Mouse (Mus musculus) heart, embryonic 14.5 days (tissue): Measurements from ENCODE around the gene Mxi1. TPM values are rescaled to one million over a fixed set of nuclear protein-coding genes. Genes with fewer than 3 reads are reported as not detected.

Experiments used
- ATAC-seq: fragments of 200-750 bp; cut with Nextera tagmentation; 2 replicates; pipeline ENCODE4 v1.8.0; 2017; ENCODE audit warnings: low read depth, moderate TSS enrichment; ENCODE audit not compliant: insufficient number of reproducible peaks, insufficient read depth, low FRiP score
- H3K27ac ChIP-seq, 2 experiments: fragments of 200-500 bp in 1 of 2; fragments of 300-500 bp in 1 of 2; sonication (generic) in 1 of 2; replicated peaks in 1 of 2; 2 replicates each; pipeline ENCODE4 v1.5.1; 2012 to 2014; ENCODE audit warnings: low read depth in 2 of 2, low read length in 2 of 2, control low read depth in 1 of 2, mild to moderate bottlenecking in 1 of 2, mixed read lengths in 1 of 2; ENCODE audit not compliant: control insufficient read depth in 1 of 2, insufficient read depth in 1 of 2
- H3K27me3 ChIP-seq: fragments of 300-500 bp; sonication (generic); 2 replicates; pipeline ENCODE4 v1.6.1; 2014; ENCODE audit warnings: mild to moderate bottlenecking, low read length, control low read depth; ENCODE audit not compliant: control insufficient read depth, insufficient read depth
- H3K36me3 ChIP-seq: fragments of 300-500 bp; sonication (generic); 2 replicates; pipeline ENCODE4 v1.6.1; 2014; ENCODE audit warnings: mild to moderate bottlenecking, control low read depth, low read length, mixed read lengths; ENCODE audit not compliant: control insufficient read depth, insufficient read depth
- H3K4me1 ChIP-seq, 2 experiments: fragments of 200-500 bp in 1 of 2; fragments of 300-500 bp in 1 of 2; sonication (generic) in 1 of 2; 2 replicates each; pipeline ENCODE4 v1.6.1; 2012 to 2014; ENCODE audit warnings: low read length in 2 of 2, control low read depth in 1 of 2, mixed read lengths in 1 of 2; ENCODE audit not compliant: control insufficient read depth in 2 of 2, insufficient read depth in 2 of 2
- H3K4me2 ChIP-seq: fragments of 300-500 bp; sonication (generic); 2 replicates; pipeline ENCODE4 v1.6.1; 2014; ENCODE audit warnings: mild to moderate bottlenecking, low read length
- H3K4me3 ChIP-seq, 2 experiments: fragments of 200-500 bp in 1 of 2; fragments of 300-500 bp in 1 of 2; sonication (generic) in 1 of 2; 2 replicates each; pipeline ENCODE4 v1.5.1; 2012 to 2014; ENCODE audit warnings: low read length in 2 of 2, mild to moderate bottlenecking in 2 of 2, control low read depth in 1 of 2, low read depth in 1 of 2, moderate library complexity in 1 of 2; ENCODE audit not compliant: control insufficient read depth in 1 of 2, insufficient read depth in 1 of 2
- H3K9ac ChIP-seq: fragments of 300-500 bp; sonication (generic); 2 replicates; pipeline ENCODE4 v1.6.1; 2014; ENCODE audit warnings: mild to moderate bottlenecking, low read length
- H3K9me3 ChIP-seq: fragments of 300-500 bp; sonication (generic); 2 replicates; pipeline ENCODE4 v1.6.1; 2016; ENCODE audit warnings: low read length, control low read depth; ENCODE audit not compliant: control insufficient read depth
- WGBS: fragments of 180-500 bp; shearing (Covaris S2); extraction: QIAGEN DNeasy Blood & Tissue Kit; methylation state at CpG from one replicate; pipeline ENCODE4 v1.1.7; 2014; 5-methylcytosine and 5-hydroxymethylcytosine counted together
- polyA plus RNA-seq: library from polyadenylated mRNA; unstranded; fragments of >200 nt; fragmentation: Nextera tagmentation; extraction: Ambion mirVana; gene quantifications from 2 replicates; pipeline ENCODE4 v1.2.1, GENCODE M21; 2014

Mxi1 gene
- polyA plus RNA-seq, 1 experiment from 2014 or later: 49.7 TPM

GRCm38 (mm10) chr19:53419834-53420233 lies 109.5 kb downstream of the Mxi1 start:
- Histone ChIP-seq H3K9me3 (no peaks in the 10 kb centered on the region), H3K4me3 (no peak overlapping the region), H3K4me1 (peaks cover 10% of the 10 kb centered on the region in 2 experiments), H3K36me3 (no peaks in the 10 kb centered on the region), H3K4me2 (no peak overlapping the region), H3K27me3 (no peaks in the 10 kb centered on the region), H3K9ac (no peak overlapping the region), H3K27ac (no peak overlapping the region)
- ATAC-seq: no peak
- WGBS: 45% methylated on average over 5 of the region's 5 CpGs

GRCm38 (mm10) chr19:53420924-53421582 lies 110.7 kb downstream of the Mxi1 start:
- Histone ChIP-seq H3K9ac (peak overlapping the region; percentile 69), H3K4me1 (peaks cover 10 to 11% of the 10 kb centered on the region in 2 experiments), H3K36me3 (no peaks in the 10 kb centered on the region), H3K27ac (peak overlapping the region; percentile 72 to 84), H3K4me3 (peak overlapping the region; percentile 46 to 48), H3K27me3 (no peaks in the 10 kb centered on the region), H3K4me2 (peak overlapping the region; percentile 83), H3K9me3 (no peaks in the 10 kb centered on the region)
- ATAC-seq: peak; percentile 74
- under 1% methylated on average over 19 of the region's 19 CpGs for WGBS

GRCm38 (mm10) chr19:53421583-53422188 lies 111.4 kb downstream of the Mxi1 start:
- no peaks in the 10 kb centered on the region for H3K36me3 ChIP-seq
- H3K4me2 ChIP-seq: peak overlapping the region; percentile 83
- WGBS: 2% methylated on average over 6 of the region's 6 CpGs
- H3K4me1 ChIP-seq: peaks cover 10 to 11% of the 10 kb centered on the region in 2 experiments
- ATAC-seq: no peak
- no peaks in the 10 kb centered on the region for H3K27me3 ChIP-seq
- H3K4me3 ChIP-seq: peak overlapping the region; percentile 46 to 48
- H3K27ac ChIP-seq: peak overlapping the region; percentile 57 to 84; a peak in 2 of 4 replicates
- H3K9me3 ChIP-seq: no peaks in the 10 kb centered on the region
- peak overlapping the region; percentile 69 for H3K9ac ChIP-seq

DNA sequence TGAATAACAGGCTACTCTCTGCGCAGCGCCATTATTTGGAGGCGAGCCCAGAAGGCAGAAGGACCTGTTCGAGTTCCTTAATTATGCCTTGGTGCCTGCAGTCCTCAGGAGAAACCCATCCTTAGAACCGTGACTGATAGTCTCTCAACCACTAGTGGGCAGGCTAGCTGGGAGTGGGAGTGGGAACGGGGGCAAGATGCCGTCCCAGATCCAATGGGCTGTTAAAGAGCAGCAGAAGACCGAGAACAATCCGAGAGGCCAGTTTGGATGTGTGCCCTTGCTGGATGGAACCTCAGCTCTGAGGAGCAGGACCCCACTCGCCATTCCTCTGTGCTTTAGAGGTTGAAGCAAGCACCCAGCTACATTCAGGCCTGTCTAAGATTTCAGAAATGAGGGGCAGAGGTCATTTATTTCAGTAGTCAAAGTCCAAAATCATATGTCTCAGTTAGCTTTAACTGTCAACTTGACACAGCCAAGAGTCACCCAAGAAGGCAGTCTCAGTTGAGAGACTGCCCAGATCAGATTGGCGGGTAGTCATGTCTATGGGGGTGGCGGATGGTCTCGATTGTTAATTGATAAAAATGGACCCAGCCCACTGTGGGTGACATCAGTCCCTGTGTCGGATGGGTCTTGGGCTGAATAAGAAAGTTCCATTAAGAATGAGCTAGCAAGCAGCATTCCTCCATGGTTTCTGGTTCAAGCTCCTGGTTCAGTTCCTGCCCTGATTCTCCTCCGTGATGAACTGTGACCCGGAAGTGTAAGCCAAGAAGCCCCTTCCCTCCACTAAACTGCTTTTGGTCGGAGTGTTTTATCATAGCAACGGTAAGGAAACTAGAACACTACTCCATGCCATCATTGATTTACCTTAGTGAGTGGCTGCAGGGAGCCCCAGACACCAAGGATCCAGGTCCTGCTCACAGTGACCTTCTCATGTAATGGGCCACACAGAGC lies 112.3 kb downstream of the Mxi1 start:
- Histone ChIP-seq H3K4me3 (no peak overlapping the region), H3K27ac (no peak overlapping the region), H3K4me1 (peaks cover 17 to 19% of the 10 kb centered on the region in 2 experiments), H3K9me3 (no peaks in the 10 kb centered on the region), H3K27me3 (no peaks in the 10 kb centered on the region), H3K4me2 (peak overlapping the region; percentile 41; the same call in 1 of the 2 replicates), H3K9ac (no peak overlapping the region), H3K36me3 (no peaks in the 10 kb centered on the region)
- ATAC-seq: no peak
- 68% methylated on average over 18 of the region's 18 CpGs for WGBS

- Histone ChIP-seq H3K27me3 (no peaks in the 10 kb centered on the region), H3K4me3 (no peak overlapping the region), H3K9ac (no peak overlapping the region), H3K36me3 (no peaks in the 10 kb centered on the region), H3K4me2 (peak overlapping the region; percentile 41), H3K4me1 (peaks cover 23 to 25% of the 10 kb centered on the region in 2 experiments), H3K27ac (no peak overlapping the region), H3K9me3 (no peaks in the 10 kb centered on the region)
- WGBS: 22% methylated on average over 17 of the region's 19 CpGs
- ATAC-seq: no peak
Observed at GRCm38 (mm10) chr19:53423341-53423753, 113.0 kb downstream of the Mxi1 start.

- Histone ChIP-seq H3K4me3 (no peak overlapping the region), H3K9me3 (no peaks in the 10 kb centered on the region), H3K27me3 (no peaks in the 10 kb centered on the region), H3K9ac (no peak overlapping the region), H3K4me2 (peak overlapping the region; percentile 41), H3K36me3 (no peaks in the 10 kb centered on the region), H3K4me1 (peaks cover 23 to 26% of the 10 kb centered on the region in 2 experiments), H3K27ac (0 out of 4 replicates have a peak overlapping the region, but pooled peaks of 1 of the 2 experiments have one; percentile 28)
- WGBS: 48% methylated on average over 17 of the region's 17 CpGs
- no peak for ATAC-seq
Observed at GRCm38 (mm10) chr19:53423816-53424465, 113.6 kb downstream of the Mxi1 start.

GRCm38 (mm10) chr19:53424629-53425028 lies 114.3 kb downstream of the Mxi1 start:
- Histone ChIP-seq H3K4me1 (peaks cover 23 to 26% of the 10 kb centered on the region in 2 experiments), H3K9me3 (no peaks in the 10 kb centered on the region), H3K36me3 (no peaks in the 10 kb centered on the region), H3K4me3 (no peak overlapping the region), H3K27me3 (no peaks in the 10 kb centered on the region), H3K9ac (peak overlapping the region; percentile 18; the same call in 1 of the 2 replicates), H3K27ac (peak overlapping the region in 1 of 2 experiments; percentile 28; a peak in 2 of 4 replicates), H3K4me2 (peak overlapping the region; percentile 41)
- ATAC-seq: no peak
- 41% methylated on average over 18 of the region's 18 CpGs for WGBS
